Mouse (Mus musculus): Measurements from ENCODE around the gene Prim1.

DNA sequence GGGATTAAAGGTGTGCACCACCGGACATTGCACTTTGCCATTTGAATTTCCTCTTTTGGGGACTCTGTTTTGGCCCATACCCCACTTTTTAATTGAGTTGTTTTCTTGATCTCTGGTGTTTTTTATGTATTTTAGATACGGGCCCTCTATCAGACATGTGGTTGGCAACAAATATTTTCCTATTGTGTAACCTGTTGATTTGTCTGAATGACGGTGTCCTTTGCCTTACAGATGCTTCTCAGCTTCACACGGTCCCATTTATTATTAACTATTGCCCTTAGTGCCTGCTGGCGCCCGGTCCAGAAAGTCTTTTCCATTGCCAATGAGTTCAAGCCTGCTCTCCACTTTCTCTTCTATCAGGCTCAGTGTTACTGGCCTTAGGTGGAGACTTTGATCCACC is 48.5 kb upstream of the Prim1 start:
- TF ChIP-seq CTCF (IDR thresholded peaks at IDR 0.05; ENCODE audit: control insufficient read depth, insufficient read depth, low read length) (no peak), POLR2A (IDR thresholded peaks at IDR 0.05; ENCODE audit: borderline replicate concordance, control insufficient read depth, low read depth, low read length) (no peak)

All from bone marrow, adult 2 months (tissue).